Mouse (Mus musculus): Measurements from ENCODE around the gene Tmigd3. TPM values are rescaled to one million over a fixed set of nuclear protein-coding genes. Genes with fewer than 3 reads are reported as not detected.

Gene Tmigd3
- polyA plus RNA-seq, 1 experiment from 2014 or later = not detected

DNA sequence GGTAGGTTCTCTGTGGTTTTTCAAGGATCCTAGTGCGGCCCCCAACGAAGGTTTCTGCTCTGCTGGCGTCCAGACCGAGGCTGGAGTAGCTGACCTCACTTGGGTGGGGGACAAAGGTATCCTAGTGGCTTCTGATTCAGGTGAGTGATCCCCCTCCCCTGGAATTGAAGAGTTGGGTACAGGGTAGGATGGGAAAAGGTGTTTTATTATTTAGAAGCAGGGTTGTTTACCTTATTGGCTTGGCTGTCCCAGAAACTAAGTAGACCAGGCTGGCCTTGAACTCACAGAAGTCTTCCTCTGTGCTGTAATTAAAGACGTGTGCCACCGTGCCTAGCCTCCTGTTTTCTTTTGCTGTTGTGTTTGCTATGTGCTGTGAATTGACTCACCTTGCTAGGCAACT is 89.3 kb downstream of the Tmigd3 start, which contains the start of gene Atp5f1:
TSS of gene Atp5f1 (minus strand) at position 101 of the 400 bp plus-strand sequence.
- Histone ChIP-seq H3K4me3 (replicated peaks; ENCODE audit: low read length) (peak within 1 kb of the TSS; percentile 89), H3K9ac (replicated peaks; ENCODE audit: low read depth, low read length) (peak within 1 kb of the TSS; percentile 98), H3K27ac (ENCODE audit: low read length) (peak within 1 kb of the TSS; percentile 86), H3K27me3 (replicated peaks; ENCODE audit: control insufficient read depth, insufficient read depth, low read length) (no peaks in the 10 kb centered on the region), H3K9me3 (ENCODE audit: control insufficient read depth, low read length) (no peaks in the 10 kb centered on the region), H3K4me1 (replicated peaks; ENCODE audit: control insufficient read depth, insufficient read depth, low read length) (peaks cover 27% of the 10 kb centered on the region), H3K36me3 (ENCODE audit: control insufficient read depth, insufficient read depth) (peaks cover 28% of the 10 kb centered on the region), H3K4me2 (ENCODE audit: low read length) (peak within 1 kb of the TSS; percentile 90)
- WGBS = 5% methylated on average over 6 of the region's 6 CpGs
- no peak for ATAC-seq

DNA sequence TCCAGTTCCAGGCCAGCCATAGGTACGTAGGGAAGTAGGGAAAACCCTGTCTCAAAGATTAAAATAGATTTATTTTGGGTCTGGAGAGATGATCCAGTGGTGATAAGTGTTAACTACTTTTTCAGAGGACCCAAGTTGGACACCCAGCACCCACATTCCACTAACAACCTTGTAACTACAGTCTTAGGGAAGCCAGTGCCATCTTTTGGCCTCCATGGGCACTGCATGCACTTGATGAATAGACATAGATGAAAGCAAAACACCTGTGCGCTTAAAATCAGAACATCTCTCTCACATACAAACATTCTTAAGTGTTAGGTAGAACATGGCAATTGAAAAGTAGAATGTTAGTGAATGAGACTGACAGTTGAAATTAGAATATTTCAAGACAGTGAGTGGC is 90.0 kb downstream of the Tmigd3 start:
- H3K9me3 ChIP-seq (ENCODE audit: control insufficient read depth, low read length) = no peaks in the 10 kb centered on the region
- H3K27me3 ChIP-seq (replicated peaks; ENCODE audit: control insufficient read depth, insufficient read depth, low read length) = no peaks in the 10 kb centered on the region
- no peak overlapping the region for H3K9ac ChIP-seq (replicated peaks; ENCODE audit: low read depth, low read length)
- ATAC-seq = no peak
- no peak overlapping the region; the same call in 1 of the 2 replicates for H3K4me3 ChIP-seq (replicated peaks; ENCODE audit: low read length)
- H3K4me1 ChIP-seq (replicated peaks; ENCODE audit: control insufficient read depth, insufficient read depth, low read length) = peaks cover 27% of the 10 kb centered on the region
- peaks cover 33% of the 10 kb centered on the region for H3K36me3 ChIP-seq (ENCODE audit: control insufficient read depth, insufficient read depth)
- 90% methylated on average over 2 of the region's 2 CpGs for WGBS
- H3K27ac ChIP-seq (ENCODE audit: low read length) = no peak overlapping the region
- H3K4me2 ChIP-seq (ENCODE audit: low read length) = peak overlapping the region; percentile 90; the same call in 1 of the 2 replicates

DNA sequence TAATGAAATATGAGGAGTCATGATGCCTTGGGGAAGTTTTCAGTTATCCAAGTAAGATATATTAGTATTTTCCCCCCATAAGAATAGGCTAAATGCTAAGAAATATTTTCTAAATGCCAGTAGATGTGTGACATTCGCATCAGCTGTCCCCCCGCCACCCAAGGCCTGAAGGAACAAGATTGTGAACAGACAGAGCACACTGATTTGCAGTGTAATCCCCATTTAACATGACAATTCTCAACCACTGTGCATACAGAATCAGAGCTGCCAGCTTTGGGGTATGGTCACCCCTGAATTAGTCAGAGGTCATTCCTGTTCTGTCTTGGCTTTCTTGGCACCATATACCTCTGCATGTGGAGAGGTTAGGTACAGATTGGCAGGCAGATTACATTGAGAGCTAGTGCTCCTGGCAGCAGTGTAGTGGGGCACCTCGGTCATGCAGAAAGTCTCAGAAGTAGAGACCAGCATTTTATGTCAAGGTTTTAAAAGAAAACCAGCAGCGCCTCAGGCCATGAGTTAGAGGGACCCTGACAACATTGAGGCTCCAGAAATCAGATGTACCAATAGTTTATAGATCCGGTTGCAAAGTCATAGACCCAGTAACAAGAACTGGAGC is 101.2 kb downstream of the Tmigd3 start:
- H3K4me1 ChIP-seq (replicated peaks; ENCODE audit: control insufficient read depth, insufficient read depth, low read length) = no peaks in the 10 kb centered on the region
- ATAC-seq = peak; percentile 45

DNA sequence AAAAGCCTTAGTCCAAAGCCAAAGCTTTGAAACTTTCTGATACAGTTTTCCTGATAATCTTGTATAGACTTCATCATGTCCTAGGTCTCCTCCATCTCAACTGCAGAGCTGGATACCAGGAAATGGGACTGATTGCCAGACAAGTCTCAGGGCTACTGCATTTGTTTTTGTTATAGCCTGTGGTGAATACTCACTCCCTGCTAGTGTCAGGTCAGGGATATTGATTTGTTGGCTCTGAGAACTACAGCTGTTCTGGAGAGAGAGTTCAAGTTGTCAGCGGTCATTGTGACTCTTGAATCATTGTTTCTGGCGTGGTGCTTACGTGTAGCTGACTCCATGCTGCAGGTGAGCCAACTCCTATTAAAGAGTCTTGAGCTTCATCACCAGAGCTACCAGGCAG is 102.7 kb downstream of the Tmigd3 start, which contains the start of gene Ovgp1:
TSS of gene Ovgp1 (plus strand) at position 301 of the 400 bp plus-strand sequence.
- ATAC-seq = no peak

More for the DNA sequence above, 101.2 kb downstream of the Tmigd3 start:
- Histone ChIP-seq H3K9ac (replicated peaks; ENCODE audit: low read depth, low read length) (no peak overlapping the region), H3K4me3 (replicated peaks; ENCODE audit: low read length) (no peak overlapping the region), H3K27me3 (replicated peaks; ENCODE audit: control insufficient read depth, insufficient read depth, low read length) (no peaks in the 10 kb centered on the region), H3K36me3 (ENCODE audit: control insufficient read depth, insufficient read depth) (peaks cover 22% of the 10 kb centered on the region), H3K4me2 (ENCODE audit: low read length) (no peak overlapping the region), H3K9me3 (ENCODE audit: control insufficient read depth, low read length) (no peaks in the 10 kb centered on the region), H3K27ac (ENCODE audit: low read length) (no peak overlapping the region)
- WGBS = 89% methylated on average over 5 of the region's 5 CpGs

More for the DNA sequence above, 102.7 kb downstream of the Tmigd3 start, which contains the start of gene Ovgp1:
- H3K9ac ChIP-seq (replicated peaks; ENCODE audit: low read depth, low read length) = no peak within 1 kb of the TSS
- peaks cover 11% of the 10 kb centered on the region for H3K36me3 ChIP-seq (ENCODE audit: control insufficient read depth, insufficient read depth)
- no peaks in the 10 kb centered on the region for H3K9me3 ChIP-seq (ENCODE audit: control insufficient read depth, low read length)
- H3K4me1 ChIP-seq (replicated peaks; ENCODE audit: control insufficient read depth, insufficient read depth, low read length) = no peaks in the 10 kb centered on the region
- H3K27ac ChIP-seq (ENCODE audit: low read length) = no peak within 1 kb of the TSS
- 81% methylated on average over 3 of the region's 3 CpGs for WGBS
- H3K4me3 ChIP-seq (replicated peaks; ENCODE audit: low read length) = no peak within 1 kb of the TSS
- H3K27me3 ChIP-seq (replicated peaks; ENCODE audit: control insufficient read depth, insufficient read depth, low read length) = no peaks in the 10 kb centered on the region
- no peak within 1 kb of the TSS for H3K4me2 ChIP-seq (ENCODE audit: low read length)

Other genes starting within 250 kb of the Tmigd3 start
- 31.6 and 35.3 TPM in 2 replicates for gene Ddx20, start 183.3 kb upstream of the Tmigd3 start, polyA plus RNA-seq (2015; fragmentation: Nextera tagmentation; extraction: Ambion mirVana)
- gene Inka2, start 166.3 kb upstream of the Tmigd3 start, polyA plus RNA-seq (2015; fragmentation: Nextera tagmentation; extraction: Ambion mirVana) = 3.2 and 3.9 TPM in 2 replicates
- gene Rap1a, start 69.6 kb upstream of the Tmigd3 start, polyA plus RNA-seq (2015; fragmentation: Nextera tagmentation; extraction: Ambion mirVana) = 67.7 and 87.5 TPM in 2 replicates
- 0.11 TPM in 1 of 2 replicates, not detected in the other for gene Adora3, start within 50 bp of the Tmigd3 start, polyA plus RNA-seq (2015; fragmentation: Nextera tagmentation; extraction: Ambion mirVana)
- 0.34 TPM in 1 of 2 replicates, not detected in the other for gene I830077J02Rik, start 61.8 kb downstream of the Tmigd3 start, polyA plus RNA-seq (2015; fragmentation: Nextera tagmentation; extraction: Ambion mirVana)
- gene Wdr77, start 88.5 kb downstream of the Tmigd3 start, polyA plus RNA-seq (2015; fragmentation: Nextera tagmentation; extraction: Ambion mirVana) = 111 and 118 TPM in 2 replicates
- 482 and 504 TPM in 2 replicates for gene Atp5f1, start 89.2 kb downstream of the Tmigd3 start, polyA plus RNA-seq (2015; fragmentation: Nextera tagmentation; extraction: Ambion mirVana)
- gene Ovgp1, start 102.8 kb downstream of the Tmigd3 start, polyA plus RNA-seq (2015; fragmentation: Nextera tagmentation; extraction: Ambion mirVana) = 3.8 and 3.9 TPM in 2 replicates
- 3.4 and 3.6 TPM in 2 replicates for gene Pifo, start 143.7 kb downstream of the Tmigd3 start, polyA plus RNA-seq (2015; fragmentation: Nextera tagmentation; extraction: Ambion mirVana)
- not detected in 2 replicates for gene Chil5, start 161.9 kb downstream of the Tmigd3 start, polyA plus RNA-seq (2015; fragmentation: Nextera tagmentation; extraction: Ambion mirVana)
- gene Chia1, start 242.3 kb downstream of the Tmigd3 start, polyA plus RNA-seq (2015; fragmentation: Nextera tagmentation; extraction: Ambion mirVana) = 0.57 TPM in 2 replicates

Measured in forebrain, embryonic 16.5 days (tissue).